Mouse (Mus musculus): ENCODE results near the gene Adgrd1. TPM values are rescaled to one million over a fixed set of nuclear protein-coding genes. Genes with fewer than 3 reads are reported as not detected.
A peak's percentile ranks its signal among the peaks of the same experiment; 100 is the strongest.

Gene Adgrd1
- total RNA-seq, 4 experiments from 2014 or later, result 3.3 to 4.8 (median 4.1) TPM

DNA sequence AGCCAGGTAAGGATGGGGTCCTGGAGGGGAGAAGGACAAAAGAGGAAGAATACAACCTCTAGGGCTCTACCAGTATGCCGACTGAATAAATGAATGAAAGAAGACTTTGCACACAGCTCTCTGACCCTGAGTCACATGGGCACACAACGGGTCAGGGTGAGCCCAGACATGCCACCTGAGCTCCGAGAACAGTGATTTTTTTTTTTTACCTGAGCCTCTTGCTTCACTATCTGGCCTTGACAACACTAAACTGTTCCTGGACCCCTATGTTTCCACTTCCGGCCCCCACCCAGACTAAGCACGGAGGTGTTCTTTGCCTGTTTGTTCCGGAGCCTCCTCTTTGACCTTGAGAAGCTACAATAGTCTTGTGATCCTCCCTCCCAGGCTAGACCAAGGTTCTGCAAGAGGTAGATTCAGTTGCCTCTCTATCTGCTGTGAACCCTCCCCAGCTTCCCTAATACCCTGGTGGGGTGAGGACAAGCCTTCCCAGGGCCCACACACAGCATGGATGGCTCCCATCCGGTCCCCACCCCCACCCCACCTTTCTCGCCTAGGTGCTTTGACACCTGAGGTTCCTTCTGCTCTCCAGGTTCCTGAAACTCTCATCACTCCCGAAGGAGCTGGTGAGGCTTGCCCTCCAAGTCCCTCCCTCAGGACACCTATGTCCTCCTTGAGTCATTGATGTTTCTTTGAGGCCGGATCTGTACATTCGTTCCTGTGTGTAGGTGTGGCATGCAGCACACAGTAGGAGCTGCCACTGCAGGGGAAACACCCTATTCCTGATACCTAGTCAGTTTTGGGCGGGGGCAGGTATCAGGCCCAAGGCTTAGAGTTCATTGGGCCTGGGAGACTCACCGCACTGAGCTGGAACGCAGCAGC lies 58.7 kb downstream of the Adgrd1 start:
- no peak for DNase-seq (ENCODE audit: low spot score)

DNA sequence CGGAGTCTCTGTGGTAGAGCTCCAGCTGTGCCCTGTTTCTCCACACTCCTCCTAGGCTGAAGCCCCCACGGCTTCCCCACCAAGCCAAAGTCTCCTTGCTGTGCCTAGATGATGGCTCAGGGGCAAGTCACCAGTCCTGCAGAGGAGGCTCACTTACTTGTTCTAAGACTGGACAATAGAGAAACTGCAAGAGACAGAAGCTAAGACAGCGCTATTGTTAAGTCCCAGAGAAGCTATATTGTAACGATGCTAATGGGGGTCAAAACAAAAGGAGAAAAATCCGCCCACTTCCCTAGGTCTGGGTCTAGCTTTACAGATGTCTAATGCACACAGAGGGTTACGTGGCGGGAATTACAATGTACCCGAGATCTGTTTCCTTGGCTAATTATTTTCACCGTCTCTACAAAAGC lies 59.4 kb downstream of the Adgrd1 start:
- DNase-seq (ENCODE audit: low spot score), result no peak

- DNase-seq (ENCODE audit: low spot score), result no peak
Measured at GRCm38 (mm10) chr5:129161372-129162051, 65.0 kb downstream of the Adgrd1 start.

- DNase-seq (ENCODE audit: low spot score), result no peak
Measured at GRCm38 (mm10) chr5:129163416-129163815, 66.9 kb downstream of the Adgrd1 start.

DNA sequence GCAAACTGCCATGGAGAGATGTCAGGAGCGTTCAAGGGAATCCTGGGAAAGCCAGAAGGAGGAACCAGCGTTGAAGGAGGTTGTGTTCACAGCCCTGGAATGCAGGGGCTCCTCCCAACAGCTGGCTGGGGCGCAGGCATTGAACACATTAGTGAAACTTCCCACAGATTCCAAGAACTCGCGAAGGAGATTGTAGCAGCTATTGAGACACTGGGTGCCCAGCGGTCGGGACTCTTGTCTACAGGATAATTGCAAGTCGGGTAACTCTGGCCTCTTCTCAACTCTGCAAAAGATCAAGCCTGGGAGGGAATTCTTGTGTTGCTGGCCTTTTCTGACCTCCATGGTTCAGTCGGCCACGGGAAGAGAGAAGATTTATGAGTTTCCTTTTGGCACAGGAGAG lies 67.5 kb downstream of the Adgrd1 start:
- DNase-seq (ENCODE audit: low spot score), result peak; percentile 46

- peak; percentile 52 for DNase-seq (ENCODE audit: low spot score)
Measured at GRCm38 (mm10) chr5:129164911-129165584, 68.5 kb downstream of the Adgrd1 start.

DNA sequence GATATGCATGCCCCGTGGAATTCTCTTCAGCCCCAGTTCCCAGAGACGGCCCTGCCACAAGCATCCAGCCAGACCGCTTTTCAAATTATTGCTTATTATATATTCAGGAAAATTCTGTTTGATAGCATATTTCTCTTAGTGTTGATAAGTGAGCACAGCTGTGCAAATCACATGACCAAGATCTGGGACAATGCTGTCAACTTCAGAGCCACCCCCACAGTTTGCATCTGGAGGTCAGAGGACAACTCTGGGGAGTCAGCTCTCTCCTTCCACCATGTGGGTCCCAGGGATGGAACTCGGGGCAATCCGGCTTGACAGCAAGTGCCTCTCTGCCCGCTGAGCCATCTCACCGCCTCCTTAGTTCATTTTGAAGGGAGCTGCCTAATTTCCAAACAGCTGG lies 69.0 kb downstream of the Adgrd1 start:
- DNase-seq (ENCODE audit: low spot score), result no peak

DNA sequence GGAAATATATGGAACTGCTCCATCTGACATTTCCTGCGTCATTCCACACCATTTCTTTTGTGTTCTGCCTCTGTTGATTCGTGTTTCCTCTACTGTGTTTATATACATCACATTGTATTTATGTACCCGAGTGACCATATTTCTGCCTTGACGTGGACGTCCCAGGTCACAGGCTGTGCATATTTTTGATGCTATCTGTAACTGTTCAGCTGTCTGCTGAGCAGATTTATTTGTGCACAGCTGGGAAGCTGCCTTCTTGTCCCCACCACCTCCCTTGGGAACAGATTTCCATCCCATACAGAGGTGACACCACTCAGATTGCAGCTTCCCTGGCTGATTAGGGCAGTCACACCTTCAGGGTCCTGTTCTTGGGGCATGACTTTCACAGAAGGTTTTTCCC lies 72.5 kb downstream of the Adgrd1 start:
- no peak for DNase-seq (ENCODE audit: low spot score)

GRCm38 (mm10) chr5:129169567-129169966 lies 73.0 kb downstream of the Adgrd1 start:
- DNase-seq (ENCODE audit: low spot score), result no peak

DNA sequence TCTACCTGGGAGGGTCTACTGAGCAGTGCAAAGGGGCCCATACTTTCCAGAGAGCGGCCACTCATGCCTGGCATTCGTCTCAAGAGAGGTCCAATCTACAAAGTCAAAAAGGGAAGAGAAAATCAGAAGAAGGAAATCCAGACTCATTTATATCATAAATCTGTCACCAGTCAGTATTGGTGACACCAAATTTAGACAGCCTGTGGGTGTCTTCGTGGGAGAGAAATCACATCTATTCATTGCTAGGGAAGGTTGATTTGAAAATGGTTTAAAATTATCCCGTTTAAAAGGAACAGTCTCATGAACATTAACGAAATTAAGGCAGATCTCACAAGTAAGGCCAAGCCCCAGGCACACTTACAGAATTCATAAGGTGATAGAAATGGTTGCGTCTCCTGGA lies 76.0 kb downstream of the Adgrd1 start:
- no peak for DNase-seq (ENCODE audit: low spot score)

DNA sequence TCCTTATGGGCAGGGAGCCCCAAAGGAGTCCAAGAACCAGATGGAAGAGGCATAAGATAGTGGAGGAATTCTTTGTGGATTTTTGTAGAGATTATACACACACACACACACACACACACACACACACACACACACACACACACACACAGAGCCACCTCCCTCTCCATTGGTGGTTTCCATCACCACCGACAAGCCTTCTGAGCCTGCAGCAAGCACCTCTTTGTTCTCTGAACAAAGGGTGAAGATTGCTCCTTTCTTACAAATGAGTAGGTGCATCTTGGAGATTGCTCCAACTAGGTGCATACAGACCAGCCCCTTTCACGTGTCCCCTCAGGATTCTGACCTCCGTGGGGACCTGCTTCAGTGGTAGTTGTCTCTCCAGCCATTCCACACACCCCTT lies 79.4 kb downstream of the Adgrd1 start:
- DNase-seq (ENCODE audit: low spot score), result no peak

- DNase-seq (ENCODE audit: low spot score), result peak; percentile 84
Measured at GRCm38 (mm10) chr5:129177697-129178511, 81.4 kb downstream of the Adgrd1 start.

- DNase-seq (ENCODE audit: low spot score), result no peak
Measured at GRCm38 (mm10) chr5:129179356-129179755, 82.8 kb downstream of the Adgrd1 start.

DNA sequence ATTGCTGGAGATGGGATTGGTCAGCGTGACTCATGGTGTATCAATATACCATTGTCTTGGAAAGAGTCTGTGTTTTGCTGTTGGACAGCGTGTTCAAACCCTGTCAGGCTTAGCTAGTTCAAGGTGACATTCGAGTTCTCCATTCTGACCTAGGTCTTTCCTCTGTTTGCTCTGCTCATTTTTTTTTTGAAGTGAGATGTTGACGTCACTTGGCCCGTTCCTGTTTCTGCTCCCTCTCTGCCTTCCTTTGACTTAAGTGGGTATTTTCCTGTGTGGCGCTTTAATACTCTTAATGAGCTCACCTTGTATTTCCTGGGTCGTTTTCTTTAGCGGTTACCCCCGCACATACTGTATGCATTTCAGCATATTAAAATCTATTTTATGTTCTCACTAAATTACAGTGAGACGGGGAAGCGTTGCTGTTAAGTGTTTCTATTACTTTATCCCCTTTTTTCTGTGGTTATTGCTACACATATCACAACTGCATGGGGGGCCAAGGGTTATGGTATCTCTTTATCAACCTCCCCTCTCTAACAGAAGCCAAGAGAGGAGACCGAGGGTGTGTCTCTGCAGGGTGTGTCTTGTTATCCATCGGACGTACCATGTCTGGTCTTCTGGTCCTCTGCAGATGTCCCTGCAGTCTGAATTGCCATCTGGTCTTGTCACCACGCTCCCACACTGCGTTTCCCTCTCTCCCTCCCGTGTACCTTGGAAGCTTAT lies 83.6 kb downstream of the Adgrd1 start:
- no peak for DNase-seq (ENCODE audit: low spot score)

- DNase-seq (ENCODE audit: low spot score), result no peak
Measured at GRCm38 (mm10) chr5:129180715-129181228, 84.2 kb downstream of the Adgrd1 start.

- DNase-seq (ENCODE audit: low spot score), result no peak
Measured at GRCm38 (mm10) chr5:129181450-129181849, 84.9 kb downstream of the Adgrd1 start.

- DNase-seq (ENCODE audit: low spot score), result no peak
Measured at GRCm38 (mm10) chr5:129182554-129182953, 86.0 kb downstream of the Adgrd1 start.

GRCm38 (mm10) chr5:129186260-129186659 lies 89.7 kb downstream of the Adgrd1 start:
- DNase-seq (ENCODE audit: low spot score), result peak; percentile 27

- DNase-seq (ENCODE audit: low spot score), result no peak
Measured at GRCm38 (mm10) chr5:129186926-129187325, 90.4 kb downstream of the Adgrd1 start.

GRCm38 (mm10) chr5:129189071-129189470 lies 92.5 kb downstream of the Adgrd1 start:
- DNase-seq (ENCODE audit: low spot score), result no peak

DNA sequence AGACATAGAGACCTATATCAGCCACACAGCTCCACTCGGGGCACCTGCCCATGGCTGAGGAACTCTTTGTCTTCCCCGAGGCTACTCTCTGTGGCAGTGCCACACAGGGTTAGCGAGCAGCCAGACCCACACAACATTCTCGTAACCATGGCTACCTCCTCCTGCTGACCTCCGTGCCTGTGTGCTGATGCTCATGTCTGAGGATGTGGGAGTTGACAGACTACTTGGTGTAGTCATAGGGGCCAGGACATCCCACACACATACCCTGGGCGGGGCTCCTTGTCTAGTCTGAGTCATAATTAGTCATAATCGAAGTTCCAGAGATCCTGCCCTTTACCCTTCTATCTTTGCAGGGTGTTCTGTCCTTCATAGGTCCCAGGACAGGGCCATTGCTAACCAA lies 93.5 kb downstream of the Adgrd1 start:
- no peak for DNase-seq (ENCODE audit: low spot score)
